Mouse (Mus musculus): ENCODE measurements around the gene Pilra. TPM values are rescaled to one million over a fixed set of nuclear protein-coding genes. Genes with fewer than 3 reads are reported as not detected.

The Pilra gene
- total RNA-seq, 4 experiments from 2014 or later, result 0.21 TPM; not detected in 3

GRCm38 (mm10) chr5:137781661-137782060 is 54.4 kb downstream of the Pilra start:
- DNase-seq (ENCODE audit: low spot score in 2 of 2), result no peak

- no peak for DNase-seq (ENCODE audit: low spot score in 2 of 2)
Observed at GRCm38 (mm10) chr5:137779053-137779933, 56.8 kb downstream of the Pilra start.

GRCm38 (mm10) chr5:137778635-137779034 is 57.4 kb downstream of the Pilra start, which contains the start of gene Ppp1r35:
Ppp1r35 (plus strand) TSS chr5:137778849.
- DNase-seq (ENCODE audit: low spot score in 2 of 2), result peak; percentile 93 to 95

- DNase-seq (ENCODE audit: low spot score in 2 of 2), result no peak
Observed at GRCm38 (mm10) chr5:137777267-137777845, 58.7 kb downstream of the Pilra start.

GRCm38 (mm10) chr5:137776408-137776918 is 59.6 kb downstream of the Pilra start:
- DNase-seq (ENCODE audit: low spot score in 2 of 2), result no peak

GRCm38 (mm10) chr5:137775587-137776290 is 60.3 kb downstream of the Pilra start:
- DNase-seq (ENCODE audit: low spot score in 2 of 2), result no peak

GRCm38 (mm10) chr5:137772755-137773154 is 63.3 kb downstream of the Pilra start:
- no peak for DNase-seq (ENCODE audit: low spot score in 2 of 2)

Other genes with a start within 250 kb of the Pilra start
- gene Mospd3, start 235.2 kb downstream of the Pilra start, total RNA-seq (2022), result 10 to 100 TPM; 10.1 to 13.6 (median 11.6) TPM
- 10 to 100 TPM; 16.2 to 35.4 (median 22.9) TPM for gene Pcolce, start 222.5 kb downstream of the Pilra start, total RNA-seq (2022)
- under 1 TPM in 2 of 4 experiments, not detected in 2; 0.20 to 0.29 TPM for gene Fbxo24, start 207.3 kb downstream of the Pilra start, total RNA-seq (2022)
- gene Lrch4, start 207.2 kb downstream of the Pilra start, total RNA-seq (2022), result 10 to 100 TPM; 12.7 to 15.7 (median 14.6) TPM
- gene Gm20605, start 207.1 kb downstream of the Pilra start, total RNA-seq (2022), result 1 to 10 TPM; 1.9 to 3.5 (median 2.5) TPM
- gene Sap25, start 194.9 kb downstream of the Pilra start, total RNA-seq (2022), result 1 to 10 TPM in 2 of 4 experiments, under 1 TPM in 2; 0.75 to 1.8 (median 1.1) TPM
- under 1 TPM; 0.19 to 0.81 (median 0.25) TPM for gene Irs3, start 190.6 kb downstream of the Pilra start, total RNA-seq (2022)
- gene Agfg2, start 151.6 kb downstream of the Pilra start, total RNA-seq (2022), result 1 to 10 TPM; 2.4 to 4.4 (median 3.3) TPM
- gene Nyap1, start 94.7 kb downstream of the Pilra start, total RNA-seq (2022), result under 1 TPM in 2 of 4 experiments, not detected in 2; 0.10 to 0.16 TPM
- gene Tsc22d4, start 90.6 kb downstream of the Pilra start, total RNA-seq (2022), result 10 to 100 TPM; 39.6 to 68.9 (median 47.7) TPM
- gene Ppp1r35, start 57.4 kb downstream of the Pilra start, total RNA-seq (2022), result 1 to 10 TPM; 4.7 to 6.0 (median 5.3) TPM
- 10 to 100 TPM; 23.0 to 24.2 (median 23.3) TPM for gene Mepce, start 48.6 kb downstream of the Pilra start, total RNA-seq (2022)
- under 1 TPM in 2 of 4 experiments, not detected in 2; 0.24 to 0.31 TPM for gene Zcwpw1, start 48.5 kb downstream of the Pilra start, total RNA-seq (2022)
- under 1 TPM in 1 of 4 experiments, not detected in 3; 0.79 TPM for gene Pilrb1, start 21.8 kb upstream of the Pilra start, total RNA-seq (2022)
- not detected for gene Pilrb2, start 35.5 kb upstream of the Pilra start, total RNA-seq (2022)
- gene Cyp3a13, start 85.3 kb upstream of the Pilra start, total RNA-seq (2022), result under 1 TPM in 2 of 4 experiments, not detected in 2; 0.07 to 0.11 TPM
- under 1 TPM; 0.17 to 0.51 (median 0.36) TPM for gene Gjc3, start 126.8 kb upstream of the Pilra start, total RNA-seq (2022)
- gene Azgp1, start 145.2 kb upstream of the Pilra start, total RNA-seq (2022), result under 1 TPM in 1 of 4 experiments, not detected in 3; 0.43 TPM
- gene Smok3a, start 185.0 kb upstream of the Pilra start, total RNA-seq (2022), result not detected
- not detected for gene Smok3b, start 185.1 kb upstream of the Pilra start, total RNA-seq (2022)
- not detected for gene Smok3c, start 216.9 kb upstream of the Pilra start, total RNA-seq (2022)
- gene Zkscan1, start 248.8 kb upstream of the Pilra start, total RNA-seq (2022), result 10 to 100 TPM in 3 of 4 experiments, 1 to 10 TPM in 1; 9.6 to 11.6 (median 10.6) TPM

Measured in gastrocnemius, adult 8-10 months (tissue).